ENCODE assay signal across 8 mouse cellular contexts in the genomic region with DNA sequence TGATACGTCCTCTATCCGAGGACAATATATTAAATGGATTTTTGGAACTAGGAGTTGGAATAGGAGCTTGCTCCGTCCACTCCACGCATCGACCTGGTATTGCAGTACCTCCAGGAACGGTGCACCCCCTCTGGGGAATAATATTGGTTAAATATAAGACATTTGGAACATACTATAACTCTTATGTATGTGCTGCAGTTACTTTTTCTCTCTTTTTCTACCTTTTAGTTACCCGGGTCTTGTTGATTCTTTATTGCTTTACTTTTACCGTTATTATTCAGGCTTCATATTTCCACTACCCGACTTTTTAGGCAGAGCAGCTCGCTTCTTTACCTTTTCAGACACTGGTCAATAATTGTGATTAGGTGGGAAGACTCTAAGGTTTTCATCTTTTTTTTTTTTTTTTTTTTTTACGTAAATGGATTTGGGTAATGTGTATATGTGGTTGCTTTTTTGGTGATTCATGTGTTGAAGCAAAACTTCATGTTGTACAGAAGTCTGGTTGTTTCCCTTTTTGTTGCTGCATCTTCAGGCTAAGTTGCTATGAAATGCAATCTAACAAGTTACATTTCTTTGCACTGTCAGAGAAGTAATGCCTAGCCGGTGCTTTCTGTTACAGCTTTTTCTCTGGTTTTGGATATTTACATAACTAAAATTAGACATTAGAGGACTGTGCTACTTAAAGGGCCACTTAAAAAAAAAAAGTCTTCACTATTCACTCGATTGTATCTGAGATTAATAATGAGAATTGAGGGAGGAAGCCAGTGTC. TPM values are rescaled to one million over a fixed set of nuclear protein-coding genes. Genes with fewer than 3 reads are reported as not detected.
DNase-seq lines count a peak whose midpoint lies in the region; ATAC-seq and TF ChIP-seq lines count a peak whose summit lies in the region.
"Had no signal": no experiment of that assay in that cellular context is flagged by ENCODE, and none has a peak within 500 bp of the region (broad histone marks: within the 10 kb centered on the region; RNA-seq: fewer than 3 reads in every experiment).

No protein-coding gene starts in this region.

- peak; percentile 83 for ATAC-seq in intestine, embryonic 15.5 days
- ATAC-seq in liver, embryonic 16.5 days (ENCODE audit: low read depth): peak; percentile 69

- no peak for TF ChIP-seq POLR2A in lung, adult 2 months (IDR thresholded peaks at IDR 0.05; ENCODE audit: borderline replicate concordance, extremely low read depth, low read depth, low read length)

- 5% methylated on average over 13 of the region's 13 CpGs for WGBS in lung, adult 2 months
- 5% methylated on average over 13 of the region's 13 CpGs for WGBS in intestine, embryonic 15.5 days
- WGBS in liver, embryonic 16.5 days (ENCODE audit: insufficient replicate concordance): 2% methylated on average over 11 of the region's 13 CpGs

- H3K27ac ChIP-seq in intestine, embryonic 15.5 days: no peak overlapping the region
- no peak overlapping the region for H3K27ac ChIP-seq in liver, embryonic 16.5 days (ENCODE audit: low read length)

- H3K36me3 ChIP-seq in intestine, embryonic 15.5 days: no peaks in the 10 kb centered on the region
- H3K36me3 ChIP-seq in liver, embryonic 16.5 days (ENCODE audit: control insufficient read depth, insufficient read depth): no peaks in the 10 kb centered on the region
- no peaks in the 10 kb centered on the region for H3K36me3 ChIP-seq in splenic B cell, adult 2 months (ENCODE audit: control insufficient read depth, insufficient read depth, low read length, poor library complexity, severe bottlenecking)

- DNase-seq in lung, adult 18-20 months: peak; percentile 26 to 46
- no peak for DNase-seq in lung, adult 2 months
- DNase-seq in NIH3T3 (ENCODE audit: low read depth): peak; percentile 70
- DNase-seq in fibroblast of lung, adult 2 months (ENCODE audit: low read depth): peak; percentile 33
- peak; percentile 64 for DNase-seq in splenic B cell, adult 2 months (ENCODE audit: low read depth, low spot score)

- H3K9me3 ChIP-seq in intestine, embryonic 15.5 days: no peaks in the 10 kb centered on the region
- no peaks in the 10 kb centered on the region for H3K9me3 ChIP-seq in liver, embryonic 16.5 days (replicated peaks; ENCODE audit: control insufficient read depth, low read length)

- no peak overlapping the region for H3K4me3 ChIP-seq in lung, adult 2 months (replicated peaks; ENCODE audit: extremely low read depth, low read depth, low read length)
- no peak overlapping the region for H3K4me3 ChIP-seq in intestine, embryonic 15.5 days (replicated peaks)
- no peak overlapping the region for H3K4me3 ChIP-seq in liver, embryonic 16.5 days (ENCODE audit: low read depth, low read length)

- H3K27me3 ChIP-seq in intestine, embryonic 15.5 days (replicated peaks): no peaks in the 10 kb centered on the region
- peaks cover 23% of the 10 kb centered on the region for H3K27me3 ChIP-seq in liver, embryonic 16.5 days (ENCODE audit: control insufficient read depth, insufficient read depth, low read depth, low read length)
- no peaks in the 10 kb centered on the region for H3K27me3 ChIP-seq in splenic B cell, adult 2 months (ENCODE audit: control insufficient read depth, insufficient read depth, low read length, poor library complexity, severe bottlenecking)

- no peak overlapping the region for H3K9ac ChIP-seq in intestine, embryonic 15.5 days
- H3K9ac ChIP-seq in liver, embryonic 16.5 days (ENCODE audit: low read depth, low read length): no peak overlapping the region

- H3K4me1 ChIP-seq in lung, adult 2 months (ENCODE audit: control insufficient read depth, insufficient read depth, low read length): no peaks in the 10 kb centered on the region
- H3K4me1 ChIP-seq in intestine, embryonic 15.5 days (replicated peaks): no peaks in the 10 kb centered on the region
- no peaks in the 10 kb centered on the region; the same call in 1 of the 2 replicates for H3K4me1 ChIP-seq in liver, embryonic 16.5 days (ENCODE audit: control insufficient read depth, low read depth, low read length)

- peak overlapping the region; percentile 31 for H3K4me2 ChIP-seq in intestine, embryonic 15.5 days (replicated peaks)
- H3K4me2 ChIP-seq in liver, embryonic 16.5 days (ENCODE audit: low read depth, low read length): no peak overlapping the region

- no peak for TF ChIP-seq CTCF in lung, adult 2 months (IDR thresholded peaks at IDR 0.05; ENCODE audit: insufficient read depth, low read length)

RNA-seq across cellular contexts. Expression of gene Mreg, which starts 25.1 kb away (rescaled TPM):
- polyA plus RNA-seq in lung, adult 2 months (2012; rRNA removed): 1.3 and 6.2 TPM in 2 replicates
- 8.5 and 9.4 TPM in 2 replicates for polyA plus RNA-seq in intestine, embryonic 15.5 days (2015; fragmentation: Nextera tagmentation; extraction: Ambion mirVana)
- polyA plus RNA-seq in liver, embryonic 16.5 days (2015; fragmentation: Nextera tagmentation; extraction: Ambion mirVana): 8.0 and 8.1 TPM in 2 replicates

RNA-seq across cellular contexts. Expression of gene Pecr, which starts 46.9 kb away (rescaled TPM):
- polyA plus RNA-seq in lung, adult 2 months (2012; rRNA removed): 3.7 and 4.6 TPM in 2 replicates
- 57.7 and 65.5 TPM in 2 replicates for polyA plus RNA-seq in intestine, embryonic 15.5 days (2015; fragmentation: Nextera tagmentation; extraction: Ambion mirVana)
- polyA plus RNA-seq in liver, embryonic 16.5 days (2015; fragmentation: Nextera tagmentation; extraction: Ambion mirVana): 75.9 and 84.2 TPM in 2 replicates

RNA-seq across cellular contexts. Expression of gene Tmem169, which starts 47.0 kb away (rescaled TPM):
- polyA plus RNA-seq in lung, adult 2 months (2012; rRNA removed): 0.03 and 0.05 TPM in 2 replicates
- polyA plus RNA-seq in intestine, embryonic 15.5 days (2015; fragmentation: Nextera tagmentation; extraction: Ambion mirVana): 2.8 and 3.0 TPM in 2 replicates
- polyA plus RNA-seq in liver, embryonic 16.5 days (2015; fragmentation: Nextera tagmentation; extraction: Ambion mirVana): 0.45 and 0.72 TPM in 2 replicates
- polyA plus RNA-seq: erythroblast, embryonic 14.5 days had no signal

Comparison
In these comparisons a context has a peak if more than half of its experiments do, and no peak if none do; other contexts are left out.
1. RNA of gene Pecr, which starts 46.9 kb away (polyA plus RNA-seq): 75.9 to 84.2 TPM in liver, embryonic 16.5 days and 57.7 to 65.5 TPM in intestine, embryonic 15.5 days; 3.7 to 4.6 TPM in lung, adult 2 months; every median in the first group is over 10 times any median in the second.